Mouse (Mus musculus) CH12.LX (cell line): Measurements from ENCODE around the gene Clec1b. TPM values are rescaled to one million over a fixed set of nuclear protein-coding genes. Genes with fewer than 3 reads are reported as not detected.
A peak's percentile ranks its signal among the peaks of the same experiment; 100 is the strongest.

Source experiments
- DNase-seq: peaks from one replicate; pipeline ENCODE4 v3.0.0-alpha.2; 2013; ENCODE audit errors: extremely low read depth
- H3K27ac ChIP-seq: 2 replicates; pipeline ENCODE4 v1.5.1; 2012; ENCODE audit warnings: low read depth, mild to moderate bottlenecking, control low read depth, moderate library complexity; ENCODE audit not compliant: insufficient read depth
- H3K27me3 ChIP-seq: replicated peaks from 2 replicates; pipeline ENCODE3; 2012; ENCODE audit warnings: inconsistent platforms
- H3K36me3 ChIP-seq, 2 experiments: replicated peaks in 1 of 2; 2 replicates each; pipeline versions ENCODE3 to v1.6.1; 2012; ENCODE audit warnings: inconsistent platforms in 1 of 2, low read length in 1 of 2, mild to moderate bottlenecking in 1 of 2, mixed read lengths in 1 of 2, moderate library complexity in 1 of 2; ENCODE audit not compliant: control insufficient read depth in 1 of 2, insufficient read depth in 1 of 2
- H3K4me1 ChIP-seq, 2 experiments: 2 replicates each; pipeline ENCODE4 v1.6.1; 2012; ENCODE audit warnings: inconsistent platforms in 1 of 2, moderate library complexity in 1 of 2; ENCODE audit not compliant: insufficient read depth in 2 of 2, control insufficient read depth in 1 of 2
- H3K4me2 ChIP-seq: 2 replicates; pipeline ENCODE4 v1.6.1; 2012; ENCODE audit warnings: low read depth, mild to moderate bottlenecking, control low read depth; ENCODE audit not compliant: poor library complexity, insufficient read depth, severe bottlenecking
- H3K4me3 ChIP-seq, 3 experiments: fragments of 150-350 bp in 1 of 3; sonication (generic) in 1 of 3; replicated peaks in 1 of 3; 2 replicates each; pipeline versions ENCODE3 to v1.5.1; 2011 to 2012; ENCODE audit warnings: low read depth in 2 of 3, low read length in 2 of 3, mild to moderate bottlenecking in 2 of 3, moderate library complexity in 2 of 3, control low read depth in 1 of 3, improper control_type of control experiment in 1 of 3, inconsistent platforms in 1 of 3, mixed read lengths in 1 of 3; ENCODE audit not compliant: poor library complexity in 1 of 3
- H3K79me2 ChIP-seq: replicated peaks from 2 replicates; pipeline ENCODE4 v1.6.1; 2012; ENCODE audit warnings: mild to moderate bottlenecking, moderate library complexity; ENCODE audit not compliant: control insufficient read depth, poor library complexity, insufficient read depth, severe bottlenecking; ENCODE audit errors: extremely low read depth
- H3K9ac ChIP-seq: 2 replicates; pipeline ENCODE4 v1.6.1; 2012; ENCODE audit warnings: low read depth, mild to moderate bottlenecking, control low read depth, moderate library complexity; ENCODE audit not compliant: insufficient read depth
- H3K9me3 ChIP-seq: replicated peaks from 2 replicates; pipeline ENCODE3; 2012; ENCODE audit warnings: low read length, inconsistent platforms, mixed read lengths
- CTCF ChIP-seq, 2 experiments: IDR thresholded peaks in 1 of 2; conservative IDR thresholded peaks in 1 of 2; 2 replicates each; pipeline ENCODE4 v1.5.1; 2011 to 2012; ENCODE audit warnings: low read depth in 2 of 2, low read length in 2 of 2, improper control_type of control experiment in 1 of 2, inconsistent platforms in 1 of 2, mild to moderate bottlenecking in 1 of 2, moderate library complexity in 1 of 2
- E2F4 ChIP-seq: IDR thresholded peaks from 2 replicates; pipeline ENCODE4 v1.6.1; 2011; ENCODE audit warnings: low read depth, low read length, improper control_type of control experiment; ENCODE audit not compliant: insufficient replicate concordance
- ELF1 ChIP-seq: IDR thresholded peaks from 2 replicates; pipeline ENCODE4 v1.6.1; 2014; ENCODE audit warnings: low read depth, mild to moderate bottlenecking, inconsistent platforms, low read length, improper control_type of control experiment
- EP300 ChIP-seq: IDR thresholded peaks from 2 replicates; pipeline ENCODE4 v1.6.1; 2011; ENCODE audit warnings: low read length, improper control_type of control experiment
- ETS1 ChIP-seq: conservative IDR thresholded peaks from 2 replicates; pipeline ENCODE4 v1.6.1; 2012; ENCODE audit warnings: low read depth, mild to moderate bottlenecking, inconsistent platforms, low read length, improper control_type of control experiment, moderate library complexity
- IRF4 ChIP-seq: IDR thresholded peaks from 2 replicates; pipeline ENCODE4 v1.6.1; 2014; ENCODE audit warnings: low read depth, mild to moderate bottlenecking, inconsistent platforms, low read length, improper control_type of control experiment
- JUN ChIP-seq: IDR thresholded peaks from 2 replicates; pipeline ENCODE4 v1.6.1; 2011; ENCODE audit warnings: low read depth, mild to moderate bottlenecking, low read length, improper control_type of control experiment, moderate library complexity; ENCODE audit not compliant: insufficient read depth
- JUND ChIP-seq: conservative IDR thresholded peaks from 2 replicates; pipeline ENCODE4 v1.6.1; 2011; ENCODE audit warnings: low read depth, low read length, improper control_type of control experiment
- KAT2A ChIP-seq: IDR thresholded peaks from 2 replicates; pipeline ENCODE4 v1.6.1; 2012; ENCODE audit warnings: low read length, improper control_type of control experiment, inconsistent platforms; ENCODE audit not compliant: insufficient replicate concordance
- MAFK ChIP-seq: IDR thresholded peaks from 2 replicates; pipeline ENCODE4 v1.6.1; 2011; ENCODE audit warnings: low read length, improper control_type of control experiment; ENCODE audit not compliant: insufficient replicate concordance
- MEF2A ChIP-seq: IDR thresholded peaks from 2 replicates; pipeline ENCODE4 v1.6.1; 2014; ENCODE audit warnings: low read depth, mild to moderate bottlenecking, inconsistent platforms, low read length, improper control_type of control experiment, borderline replicate concordance
- MYC ChIP-seq: IDR thresholded peaks from 2 replicates; pipeline ENCODE4 v1.6.1; 2011; ENCODE audit warnings: low read depth, mild to moderate bottlenecking, improper control_type of control experiment, low read length
- NRF1 ChIP-seq: IDR thresholded peaks from 2 replicates; pipeline ENCODE4 v1.6.1; 2014; ENCODE audit warnings: low read depth, mild to moderate bottlenecking, inconsistent platforms, low read length, improper control_type of control experiment, moderate library complexity
- POLR2AphosphoS2 ChIP-seq: IDR thresholded peaks from 2 replicates; pipeline ENCODE4 v1.6.1; 2011; ENCODE audit warnings: low read depth, low read length, improper control_type of control experiment
- RAD21 ChIP-seq: IDR thresholded peaks from 2 replicates; pipeline ENCODE4 v1.6.1; 2011; ENCODE audit warnings: low read depth, mild to moderate bottlenecking, low read length, improper control_type of control experiment, moderate library complexity
- RCOR1 ChIP-seq: conservative IDR thresholded peaks from 2 replicates; pipeline ENCODE4 v1.6.1; 2012; ENCODE audit warnings: low read depth, mild to moderate bottlenecking, inconsistent platforms, low read length, improper control_type of control experiment
- SMC3 ChIP-seq: IDR thresholded peaks from 2 replicates; pipeline ENCODE4 v1.6.1; 2011; ENCODE audit warnings: low read depth, low read length, improper control_type of control experiment
- TBP ChIP-seq: conservative IDR thresholded peaks from 2 replicates; pipeline ENCODE4 v1.6.1; 2011; ENCODE audit warnings: low read depth, low read length, improper control_type of control experiment
- USF2 ChIP-seq: conservative IDR thresholded peaks from 2 replicates; pipeline ENCODE4 v1.6.1; 2011; ENCODE audit warnings: low read depth, low read length, improper control_type of control experiment
- ZC3H11A ChIP-seq: IDR thresholded peaks from 2 replicates; pipeline ENCODE4 v1.6.1; 2012; ENCODE audit warnings: low read depth, mild to moderate bottlenecking, inconsistent platforms, low read length, improper control_type of control experiment
- ZKSCAN1 ChIP-seq: IDR thresholded peaks from 2 replicates; pipeline ENCODE4 v1.6.1; 2012; ENCODE audit warnings: low read depth, inconsistent platforms, low read length, improper control_type of control experiment, borderline replicate concordance
- ZMIZ1 ChIP-seq: IDR thresholded peaks from 2 replicates; pipeline ENCODE4 v1.6.1; 2012; ENCODE audit warnings: low read depth, mild to moderate bottlenecking, inconsistent platforms, low read length, improper control_type of control experiment
- dilution Hi-C: fragments of 300-500 bp; cut with MboI; formaldehyde crosslinking; loops from 2 replicates; pipeline ENCODE4 v1.14.3; 2020; ENCODE audit warnings: low sequenced_read_pairs; ENCODE audit not compliant: extremely low pct_unique_long_range_greater_than_20kb, extremely low pct_ligation_motif_present
- in situ Hi-C: fragments of 300-500 bp; cut with MboI; formaldehyde crosslinking; loops from 3 replicates; pipeline ENCODE4 v1.14.3; 2019; ENCODE audit warnings: low sequenced_read_pairs, low pct_ligation_motif_present, low pct_unique_long_range_greater_than_20kb, mixed read lengths
- polyA plus RNA-seq: library from polyadenylated mRNA; unstranded; fragments of >175 nt; gene quantifications from 2 replicates; pipeline ENCODE4 v1.2.1, GENCODE M21; 2012; ENCODE audit warnings: low read depth; ENCODE audit not compliant: insufficient read length
- total RNA-seq, 2 experiments: library from RNA; depleted of rRNA; stranded (reverse); fragments of 300-350 nt in 1 of 2; fragments of >200 nt in 1 of 2; gene quantifications; 2 replicates each; pipeline ENCODE4 v1.2.3; 2012 to 2014

Clec1b gene
- total and polyA plus RNA-seq, 3 experiments, result not detected

DNA sequence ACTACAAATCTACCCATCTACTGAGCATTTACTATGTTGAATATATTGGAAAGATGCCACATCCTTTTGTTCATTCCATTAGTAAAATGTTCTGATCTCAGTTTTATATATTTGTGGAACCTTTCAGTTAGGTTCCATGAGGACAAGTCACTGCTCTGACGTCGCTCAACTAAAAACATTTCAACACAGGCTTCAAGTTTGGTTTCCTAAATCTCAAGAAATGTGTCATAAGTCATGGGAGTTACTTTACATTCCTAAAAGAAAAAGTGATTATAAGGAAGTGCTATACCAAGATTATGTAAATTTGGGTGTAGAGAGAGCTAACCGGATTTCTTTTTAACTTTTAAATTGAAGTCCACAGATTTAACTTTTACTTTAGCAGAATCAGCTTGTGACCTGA is 38.9 kb downstream of the Clec1b start:
- H3K9ac ChIP-seq, result no peak overlapping the region
- in situ Hi-C loops, result no loop called here
- no peaks in the 10 kb centered on the region for H3K36me3 ChIP-seq
- H3K27ac ChIP-seq, result no peak overlapping the region
- peaks cover 0 to 13% of the 10 kb centered on the region in 2 experiments; a peak in 2 of 4 replicates for H3K4me1 ChIP-seq
- no peaks in the 10 kb centered on the region for H3K27me3 ChIP-seq
- TF ChIP-seq MEF2A (no peak), SMC3 (no peak), ZC3H11A (no peak), E2F4 (no peak), TBP (no peak), JUND (no peak), USF2 (no peak), RCOR1 (no peak), POLR2AphosphoS2 (no peak), EP300 (no peak), MYC (no peak), IRF4 (no peak), ZMIZ1 (no peak), RAD21 (no peak), NRF1 (no peak), MAFK (no peak), ZKSCAN1 (no peak), CTCF (conservative IDR thresholded peaks at IDR 0.05 in 1 of 2, IDR thresholded peaks at IDR 0.05 in 1 of 2; ENCODE audit: low read depth in 2 of 2, low read length in 2 of 2) (no peak)
- TF ChIP-seq, all 38 proteins: peak for 0
- Histone ChIP-seq H3K4me3 (no peak overlapping the region), H3K79me2 (no peaks in the 10 kb centered on the region), H3K4me2 (no peak overlapping the region), H3K9me3 (no peaks in the 10 kb centered on the region)
- dilution Hi-C loops, result no loop called here
- no peak for DNase-seq

DNA sequence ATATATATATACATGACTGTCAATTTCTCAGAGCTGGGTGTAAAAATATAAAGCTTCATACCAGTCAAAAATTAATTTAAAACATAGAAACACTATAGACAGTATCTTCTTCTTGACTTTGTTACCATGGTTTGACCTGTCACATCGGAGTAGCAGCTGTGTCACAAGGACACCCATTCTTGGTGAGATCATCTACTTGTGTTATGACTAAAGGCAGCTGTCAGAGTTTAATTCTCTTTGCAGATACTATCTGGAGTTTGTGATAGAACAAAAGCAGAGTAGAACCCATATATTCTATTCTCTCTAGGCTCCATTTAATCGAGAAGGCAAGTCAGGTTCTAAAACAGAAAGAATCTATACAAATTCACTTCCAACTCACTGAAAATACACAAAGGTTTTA is 40.9 kb downstream of the Clec1b start:
- Histone ChIP-seq H3K9me3 (no peaks in the 10 kb centered on the region), H3K4me3 (no peak overlapping the region), H3K4me2 (no peak overlapping the region), H3K27me3 (no peaks in the 10 kb centered on the region), H3K79me2 (no peaks in the 10 kb centered on the region), H3K36me3 (no peaks in the 10 kb centered on the region)
- dilution Hi-C loops, result no loop called here
- no peak for DNase-seq
- no peak for TF ChIP-seq ELF1
- TF ChIP-seq USF2, result no peak
- TF ChIP-seq IRF4, result peak; percentile 66; the same call in 1 of the 2 replicates
- TF ChIP-seq JUN, result peak; percentile 55; the same call in 1 of the 2 replicates
- no peak for TF ChIP-seq KAT2A
- TF ChIP-seq JUND, result peak; percentile 30; the same call in 1 of the 2 replicates
- TF ChIP-seq ZC3H11A, result no peak
- TF ChIP-seq ETS1, result peak; percentile 13; the same call in 1 of the 2 replicates
- TF ChIP-seq MAFK, result no peak
- TF ChIP-seq MYC, result no peak
- TF ChIP-seq, all 38 proteins: peak for 4
- in situ Hi-C loops, result no loop called here
- Histone ChIP-seq H3K9ac (no peak overlapping the region), H3K27ac (no peak overlapping the region), H3K4me1 (peaks cover 0 to 13% of the 10 kb centered on the region in 2 experiments; a peak in 2 of 4 replicates)
